Mouse (Mus musculus) lung, embryonic 15.5 days (tissue): ENCODE measurements around the gene Tenm2. TPM values are rescaled to one million over a fixed set of nuclear protein-coding genes. Genes with fewer than 3 reads are reported as not detected.

ENCODE experiments used
- ATAC-seq: fragments of 200-750 bp; cut with Nextera tagmentation; 2 replicates; pipeline ENCODE4 v1.8.0; 2017; ENCODE audit warnings: moderate number of reproducible peaks, borderline replicate concordance; ENCODE audit not compliant: low FRiP score, low TSS enrichment; ENCODE audit errors: extremely low read depth
- H3K27ac ChIP-seq: fragments of 300-500 bp; sonication (generic); 2 replicates; pipeline ENCODE4 v1.5.1; 2015; ENCODE audit warnings: moderate library complexity, mild to moderate bottlenecking, inconsistent platforms
- H3K27me3 ChIP-seq: fragments of 300-500 bp; sonication (generic); 2 replicates; pipeline ENCODE4 v1.6.1; 2015; ENCODE audit warnings: inconsistent platforms
- H3K36me3 ChIP-seq: fragments of 300-500 bp; sonication (generic); 2 replicates; pipeline ENCODE4 v1.6.1; 2015; ENCODE audit warnings: inconsistent platforms
- H3K4me1 ChIP-seq: fragments of 300-500 bp; sonication (generic); 2 replicates; pipeline ENCODE4 v1.6.1; 2015; ENCODE audit warnings: inconsistent platforms
- H3K4me2 ChIP-seq: fragments of 300-500 bp; sonication (generic); 2 replicates; pipeline ENCODE4 v1.6.1; 2015; ENCODE audit warnings: inconsistent platforms, mild to moderate bottlenecking, moderate library complexity
- H3K4me3 ChIP-seq: fragments of 300-500 bp; sonication (generic); 2 replicates; pipeline ENCODE4 v1.5.1; 2015; ENCODE audit warnings: mild to moderate bottlenecking, inconsistent platforms
- H3K9ac ChIP-seq: fragments of 300-500 bp; sonication (generic); 2 replicates; pipeline ENCODE4 v1.6.1; 2015; ENCODE audit warnings: inconsistent platforms
- H3K9me3 ChIP-seq: fragments of 300-500 bp; sonication (generic); 2 replicates; pipeline ENCODE4 v1.6.1; 2016; ENCODE audit warnings: inconsistent platforms
- WGBS: fragments of 180-500 bp; shearing (Covaris S2); methylation state at CpG from one replicate; pipeline ENCODE4 v1.1.7; 2015; 5-methylcytosine and 5-hydroxymethylcytosine counted together
- polyA plus RNA-seq: library from polyadenylated mRNA; unstranded; fragments of >200 nt; fragmentation: Nextera tagmentation; extraction: Ambion mirVana; gene quantifications from 2 replicates; pipeline ENCODE4 v1.2.1, GENCODE M21; 2015

Tenm2 gene
- polyA plus RNA-seq, 1 experiment from 2014 or later: 0.44 TPM

- H3K9me3 ChIP-seq: no peaks in the 10 kb centered on the region
- H3K4me1 ChIP-seq: no peaks in the 10 kb centered on the region
- ATAC-seq: no peak
- no peak overlapping the region for H3K27ac ChIP-seq
- no peak overlapping the region for H3K9ac ChIP-seq
- 79% methylated on average over 3 of the region's 3 CpGs for WGBS
- no peaks in the 10 kb centered on the region for H3K27me3 ChIP-seq
- no peaks in the 10 kb centered on the region for H3K36me3 ChIP-seq
- H3K4me3 ChIP-seq: no peak overlapping the region
- H3K4me2 ChIP-seq: no peak overlapping the region
These were observed 477.8 kb downstream of the Tenm2 start for GRCm38 (mm10) chr11:36758009-36758408.

GRCm38 (mm10) chr11:36746286-36746685, 489.5 kb downstream of the Tenm2 start:
- no peak overlapping the region for H3K4me2 ChIP-seq
- H3K4me1 ChIP-seq: no peaks in the 10 kb centered on the region
- H3K27me3 ChIP-seq: no peaks in the 10 kb centered on the region
- no peak overlapping the region for H3K9ac ChIP-seq
- H3K4me3 ChIP-seq: no peak overlapping the region
- WGBS: 82% methylated on average over 4 of the region's 4 CpGs
- H3K36me3 ChIP-seq: no peaks in the 10 kb centered on the region
- no peak for ATAC-seq
- no peak overlapping the region for H3K27ac ChIP-seq
- no peaks in the 10 kb centered on the region for H3K9me3 ChIP-seq

GRCm38 (mm10) chr11:36727800-36728199, 508.0 kb downstream of the Tenm2 start:
- Histone ChIP-seq H3K36me3 (no peaks in the 10 kb centered on the region), H3K4me3 (no peak overlapping the region), H3K4me1 (no peaks in the 10 kb centered on the region), H3K27me3 (no peaks in the 10 kb centered on the region), H3K27ac (no peak overlapping the region), H3K4me2 (no peak overlapping the region), H3K9ac (no peak overlapping the region), H3K9me3 (no peaks in the 10 kb centered on the region)
- no peak for ATAC-seq
- 60% methylated on average over 3 of the region's 3 CpGs for WGBS

DNA sequence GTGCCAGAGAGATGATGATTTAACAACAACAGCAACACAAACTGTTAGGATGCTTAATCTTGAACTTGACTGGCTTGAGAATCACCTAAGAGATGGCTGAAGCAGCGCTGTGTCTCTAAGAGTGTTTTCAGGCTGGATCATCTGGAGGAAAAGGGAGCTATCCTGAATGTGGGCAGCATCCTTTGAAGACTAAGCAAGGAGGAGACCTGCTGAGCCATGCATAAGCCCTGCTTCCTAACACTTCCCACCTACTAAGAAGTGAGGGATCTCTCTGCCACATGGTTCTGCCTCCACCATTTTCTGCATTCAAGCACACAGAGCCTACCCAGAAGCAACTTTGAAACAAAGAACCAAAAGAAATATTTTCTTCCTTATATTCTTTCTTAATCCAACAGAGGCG, 532.9 kb downstream of the Tenm2 start:
- H3K9me3 ChIP-seq: no peaks in the 10 kb centered on the region
- no peak overlapping the region for H3K27ac ChIP-seq
- WGBS: 84% methylated on average over 2 of the region's 2 CpGs
- no peak overlapping the region for H3K4me3 ChIP-seq
- no peak for ATAC-seq
- H3K36me3 ChIP-seq: no peaks in the 10 kb centered on the region
- H3K4me1 ChIP-seq: no peaks in the 10 kb centered on the region
- no peak overlapping the region for H3K9ac ChIP-seq
- H3K27me3 ChIP-seq: no peaks in the 10 kb centered on the region
- H3K4me2 ChIP-seq: no peak overlapping the region

DNA sequence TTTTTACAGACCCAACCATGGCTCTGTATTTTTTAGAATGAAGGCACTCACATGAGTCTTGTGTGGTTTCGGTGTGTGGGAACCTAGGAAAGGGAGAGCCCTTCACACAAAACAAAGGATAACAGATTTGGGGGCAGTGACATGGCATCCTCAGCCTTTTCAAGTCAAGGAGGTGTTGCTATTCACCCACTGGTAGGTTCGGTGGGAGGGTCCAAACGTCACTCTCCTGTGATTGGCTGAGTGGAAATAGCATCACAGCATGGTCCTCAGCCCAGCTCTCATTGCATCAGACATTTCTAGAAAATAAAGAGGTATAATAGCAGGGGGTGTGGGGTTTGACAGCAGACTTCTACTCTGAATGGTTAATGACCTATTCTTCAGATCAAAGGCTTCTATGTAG, 534.8 kb downstream of the Tenm2 start:
- H3K36me3 ChIP-seq: no peaks in the 10 kb centered on the region
- H3K4me3 ChIP-seq: no peak overlapping the region
- no peak for ATAC-seq
- no peak overlapping the region for H3K9ac ChIP-seq
- H3K4me2 ChIP-seq: no peak overlapping the region
- no peak overlapping the region for H3K27ac ChIP-seq
- H3K27me3 ChIP-seq: no peaks in the 10 kb centered on the region
- no peaks in the 10 kb centered on the region for H3K4me1 ChIP-seq
- no peaks in the 10 kb centered on the region for H3K9me3 ChIP-seq
- whole genome bisulfite sequencing: 88% methylated on average over 3 of the region's 3 CpGs

GRCm38 (mm10) chr11:36700131-36700530, 535.6 kb downstream of the Tenm2 start:
- no peaks in the 10 kb centered on the region for H3K27me3 ChIP-seq
- no peak overlapping the region for H3K27ac ChIP-seq
- H3K4me3 ChIP-seq: no peak overlapping the region
- WGBS: 80% methylated on average over 6 of the region's 6 CpGs
- ATAC-seq: no peak
- no peaks in the 10 kb centered on the region for H3K36me3 ChIP-seq
- H3K4me2 ChIP-seq: no peak overlapping the region
- no peak overlapping the region for H3K9ac ChIP-seq
- H3K9me3 ChIP-seq: no peaks in the 10 kb centered on the region
- H3K4me1 ChIP-seq: no peaks in the 10 kb centered on the region

GRCm38 (mm10) chr11:36698268-36698667, 537.5 kb downstream of the Tenm2 start:
- Histone ChIP-seq H3K4me2 (no peak overlapping the region), H3K27me3 (no peaks in the 10 kb centered on the region), H3K4me3 (no peak overlapping the region), H3K36me3 (no peaks in the 10 kb centered on the region), H3K9me3 (no peaks in the 10 kb centered on the region), H3K4me1 (no peaks in the 10 kb centered on the region), H3K27ac (no peak overlapping the region), H3K9ac (no peak overlapping the region)
- no peak for ATAC-seq
- WGBS: 69% methylated on average over 7 of the region's 7 CpGs

DNA sequence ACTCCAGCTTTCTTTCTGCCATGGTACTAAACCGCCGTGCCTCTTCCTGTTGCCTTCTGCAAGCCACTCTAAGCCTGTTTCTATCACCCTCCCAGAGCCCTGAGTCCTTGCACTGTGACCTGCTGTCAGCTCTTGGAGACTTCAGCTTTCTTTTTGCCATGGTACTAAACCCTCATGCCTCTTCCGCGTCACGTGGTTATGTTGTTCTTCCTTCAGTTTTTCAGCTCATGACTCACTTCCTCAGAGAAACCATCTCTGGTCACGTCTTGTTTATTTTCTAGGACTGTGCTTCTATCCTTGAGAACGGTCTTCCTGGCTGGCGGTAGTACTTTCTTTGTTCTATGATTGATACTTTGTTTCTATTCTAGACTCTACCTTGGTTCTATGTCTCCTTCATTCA, 537.9 kb downstream of the Tenm2 start:
- Histone ChIP-seq H3K9me3 (no peaks in the 10 kb centered on the region), H3K4me1 (no peaks in the 10 kb centered on the region), H3K27me3 (no peaks in the 10 kb centered on the region), H3K4me3 (no peak overlapping the region), H3K36me3 (no peaks in the 10 kb centered on the region), H3K4me2 (no peak overlapping the region), H3K9ac (no peak overlapping the region), H3K27ac (no peak overlapping the region)
- WGBS: 51% methylated on average over 8 of the region's 8 CpGs
- no peak for ATAC-seq

- H3K27ac ChIP-seq: no peak overlapping the region
- 44% methylated on average over 10 of the region's 10 CpGs for WGBS
- ATAC-seq: no peak
- no peak overlapping the region for H3K4me3 ChIP-seq
- H3K36me3 ChIP-seq: no peaks in the 10 kb centered on the region
- no peak overlapping the region for H3K9ac ChIP-seq
- no peaks in the 10 kb centered on the region for H3K4me1 ChIP-seq
- no peaks in the 10 kb centered on the region for H3K9me3 ChIP-seq
- no peak overlapping the region for H3K4me2 ChIP-seq
- H3K27me3 ChIP-seq: no peaks in the 10 kb centered on the region
These were observed 538.6 kb downstream of the Tenm2 start for GRCm38 (mm10) chr11:36697021-36697639.

- H3K9ac ChIP-seq: no peak overlapping the region
- H3K4me3 ChIP-seq: no peak overlapping the region
- no peaks in the 10 kb centered on the region for H3K36me3 ChIP-seq
- WGBS: 57% methylated on average over 8 of the region's 8 CpGs
- ATAC-seq: no peak
- no peaks in the 10 kb centered on the region for H3K27me3 ChIP-seq
- H3K4me2 ChIP-seq: no peak overlapping the region
- no peak overlapping the region for H3K27ac ChIP-seq
- no peaks in the 10 kb centered on the region for H3K4me1 ChIP-seq
- no peaks in the 10 kb centered on the region for H3K9me3 ChIP-seq
These were observed 541.0 kb downstream of the Tenm2 start for GRCm38 (mm10) chr11:36694810-36695209.

DNA sequence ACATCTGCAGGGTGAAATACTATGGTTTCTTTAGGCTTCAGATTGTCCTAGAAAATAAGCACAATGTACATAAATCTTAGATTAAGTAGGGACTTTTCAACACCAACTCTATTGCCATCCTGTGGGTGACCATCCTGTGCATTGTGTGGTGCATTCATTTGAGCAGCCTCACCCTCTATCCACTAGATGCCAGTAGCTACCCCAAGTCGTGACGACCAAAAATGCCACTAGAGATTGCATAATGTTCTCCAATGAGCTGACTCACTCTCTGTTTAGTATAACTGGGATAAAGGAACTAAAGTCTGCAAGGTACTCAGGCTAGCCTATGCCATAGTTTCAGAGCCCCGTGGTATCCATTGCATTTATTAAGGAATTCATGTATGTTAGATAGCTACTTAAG, 543.1 kb downstream of the Tenm2 start:
- no peaks in the 10 kb centered on the region for H3K4me1 ChIP-seq
- no peaks in the 10 kb centered on the region for H3K9me3 ChIP-seq
- H3K27me3 ChIP-seq: no peaks in the 10 kb centered on the region
- ATAC-seq: no peak
- 57% methylated on average over 3 of the region's 3 CpGs for WGBS
- no peak overlapping the region for H3K9ac ChIP-seq
- H3K4me3 ChIP-seq: no peak overlapping the region
- no peak overlapping the region for H3K27ac ChIP-seq
- no peaks in the 10 kb centered on the region for H3K36me3 ChIP-seq
- H3K4me2 ChIP-seq: no peak overlapping the region

DNA sequence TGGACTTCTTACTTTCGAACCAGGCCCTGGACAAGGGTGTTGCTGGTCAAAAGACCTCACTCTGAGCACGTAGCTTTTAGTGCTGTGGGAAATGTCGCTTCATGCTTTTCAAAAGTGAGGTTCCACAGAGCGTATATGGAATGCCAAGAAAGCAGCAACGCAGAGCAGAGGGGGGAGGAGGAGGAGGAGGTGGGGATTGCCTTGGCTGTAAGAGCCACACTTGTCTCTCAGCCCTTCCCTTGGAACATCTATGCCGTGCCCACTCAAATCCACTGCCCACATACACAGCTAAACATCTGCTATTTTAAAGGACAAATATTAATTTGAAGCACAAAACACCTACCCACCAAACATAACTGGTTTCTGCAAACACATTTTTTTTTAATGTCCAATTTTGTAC, 544.9 kb downstream of the Tenm2 start:
- no peaks in the 10 kb centered on the region for H3K4me1 ChIP-seq
- no peaks in the 10 kb centered on the region for H3K36me3 ChIP-seq
- H3K27ac ChIP-seq: no peak overlapping the region
- no peaks in the 10 kb centered on the region for H3K27me3 ChIP-seq
- no peak overlapping the region for H3K9ac ChIP-seq
- no peak for ATAC-seq
- H3K4me3 ChIP-seq: no peak overlapping the region
- H3K4me2 ChIP-seq: no peak overlapping the region
- H3K9me3 ChIP-seq: no peaks in the 10 kb centered on the region
- 66% methylated on average over 6 of the region's 6 CpGs for WGBS

- H3K9ac ChIP-seq: no peak overlapping the region
- H3K27me3 ChIP-seq: no peaks in the 10 kb centered on the region
- no peaks in the 10 kb centered on the region for H3K4me1 ChIP-seq
- WGBS: 57% methylated on average over 6 of the region's 6 CpGs
- no peak overlapping the region for H3K4me3 ChIP-seq
- H3K36me3 ChIP-seq: no peaks in the 10 kb centered on the region
- H3K27ac ChIP-seq: no peak overlapping the region
- no peak for ATAC-seq
- H3K4me2 ChIP-seq: no peak overlapping the region
- H3K9me3 ChIP-seq: no peaks in the 10 kb centered on the region
These were observed 549.5 kb downstream of the Tenm2 start for GRCm38 (mm10) chr11:36686253-36686652.
